Mouse (Mus musculus) kidney, adult 2 months (tissue): Measurements from ENCODE around the gene Wbp2nl.

ENCODE experiments used
- CTCF ChIP-seq: fragments of 200-500 bp; conservative IDR thresholded peaks from 2 replicates; pipeline ENCODE4 v1.5.1; 2011; ENCODE audit warnings: low read depth, mild to moderate bottlenecking, control low read depth, low read length, moderate library complexity, mixed read lengths; ENCODE audit not compliant: insufficient read depth, insufficient read length
- POLR2A ChIP-seq: fragments of 200-500 bp; IDR thresholded peaks from one replicate; pipeline ENCODE4 v1.6.1; 2011; ENCODE audit warnings: low read depth, low read length, control low read depth

DNA sequence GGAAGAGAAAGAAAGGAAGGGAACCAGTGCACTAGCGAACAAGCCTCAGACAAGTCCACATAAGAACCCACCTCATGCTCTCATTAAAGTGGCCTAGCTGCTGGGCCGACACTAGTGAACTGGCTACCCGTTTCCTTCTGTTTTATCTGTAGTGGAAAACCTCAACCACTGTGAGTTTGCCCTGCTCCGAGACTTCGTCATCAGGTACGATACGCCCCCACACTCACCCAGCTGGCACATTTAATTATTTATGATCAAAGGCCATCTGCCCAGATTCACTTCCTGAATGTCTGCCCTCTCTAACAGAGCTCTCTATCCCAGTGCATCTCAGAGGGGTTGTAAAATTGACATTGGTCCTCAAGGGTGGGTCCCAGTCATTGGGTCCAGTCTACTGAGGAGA lies 8.5 kb upstream of the Wbp2nl start:
- no peak for TF ChIP-seq POLR2A
- TF ChIP-seq CTCF, result no peak
